Mouse (Mus musculus): ENCODE results near the gene Apobec1.

GRCm38 (mm10) chr6:122571617-122571959 lies 30.7 kb downstream of the Apobec1 start:
- TF ChIP-seq CTCF (IDR thresholded peaks at IDR 0.05; ENCODE audit: borderline replicate concordance, extremely low read depth, insufficient read depth, insufficient read length) (no peak), POLR2A (IDR thresholded peaks at IDR 0.05; ENCODE audit: borderline replicate concordance, extremely low read depth, insufficient read depth, insufficient read length, poor library complexity, severe bottlenecking) (no peak)

Data from brain, embryonic 14.5 days (tissue).